Mouse (Mus musculus): Measurements from ENCODE around the gene Gatb.

The Gatb gene

DNA sequence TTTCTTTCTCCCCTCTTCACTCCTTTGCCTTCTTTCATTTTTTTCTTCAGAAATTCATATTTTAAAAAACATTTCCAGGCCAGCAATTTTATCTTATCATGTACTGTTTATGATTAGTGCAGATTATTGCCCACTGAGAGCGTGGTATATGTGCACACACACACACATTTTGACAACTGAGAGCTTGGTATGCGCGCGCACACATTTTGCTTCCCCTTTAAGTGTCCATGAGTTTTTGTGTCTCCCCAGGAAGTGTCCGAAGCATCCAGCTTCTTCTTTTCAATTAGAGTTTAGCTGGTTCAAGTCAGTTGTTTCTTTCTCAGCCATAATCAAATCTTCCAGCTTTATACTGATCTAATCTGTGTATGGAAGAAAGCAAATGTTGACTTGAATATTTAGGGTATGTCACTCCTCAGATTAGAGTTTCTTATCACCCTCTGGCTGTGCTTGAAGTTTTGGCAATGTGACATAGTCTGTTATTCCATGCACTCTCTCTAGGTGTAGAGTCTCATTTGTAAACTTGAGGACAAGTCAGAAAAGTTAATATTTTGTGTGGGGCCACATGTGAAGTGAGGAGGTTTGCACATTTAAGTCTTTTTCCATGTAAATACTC, 18.8 kb downstream of the Gatb start:
- DNase-seq (ENCODE audit: low read depth), result no peak

DNA sequence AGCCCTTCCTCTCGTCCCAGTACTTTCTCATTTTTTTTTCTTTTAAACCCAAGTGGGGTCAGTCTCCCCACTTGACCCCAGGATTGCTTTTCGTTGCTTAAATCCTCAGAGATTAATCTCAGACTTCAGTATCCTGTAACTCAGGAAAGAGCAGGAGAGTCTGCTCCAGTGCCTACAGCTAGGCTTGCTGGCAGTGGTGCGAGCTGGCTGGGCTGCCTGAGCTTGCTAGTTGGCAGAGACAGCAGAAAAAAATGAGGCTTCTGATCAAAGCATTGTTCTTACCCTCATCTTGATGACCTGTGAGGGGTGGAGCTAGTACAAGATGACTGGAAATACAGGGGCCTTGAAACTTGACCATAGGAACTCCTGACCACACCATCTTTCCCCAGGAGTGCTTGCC, 20.5 kb downstream of the Gatb start:
- DNase-seq (ENCODE audit: low read depth), result no peak

DNA sequence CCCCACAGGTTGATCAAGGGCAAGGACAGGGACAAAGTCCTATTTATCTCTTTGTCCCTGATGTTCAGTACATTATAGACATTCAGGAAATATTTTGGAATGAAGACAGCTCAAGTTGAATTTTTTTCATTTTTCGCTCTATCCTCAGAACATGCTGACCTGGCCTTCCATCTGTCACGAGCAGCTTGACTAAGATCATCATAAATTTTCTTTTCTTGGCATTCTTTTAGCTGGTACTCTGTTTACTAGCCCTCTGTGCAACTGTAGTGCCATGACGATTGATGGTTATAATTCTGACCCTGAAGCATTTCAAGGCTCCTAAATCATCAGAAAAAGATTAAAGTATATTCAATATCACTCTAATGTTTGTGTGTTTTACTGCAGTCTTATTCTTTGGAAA, 25.6 kb downstream of the Gatb start:
- DNase-seq (ENCODE audit: low read depth), result no peak

DNA sequence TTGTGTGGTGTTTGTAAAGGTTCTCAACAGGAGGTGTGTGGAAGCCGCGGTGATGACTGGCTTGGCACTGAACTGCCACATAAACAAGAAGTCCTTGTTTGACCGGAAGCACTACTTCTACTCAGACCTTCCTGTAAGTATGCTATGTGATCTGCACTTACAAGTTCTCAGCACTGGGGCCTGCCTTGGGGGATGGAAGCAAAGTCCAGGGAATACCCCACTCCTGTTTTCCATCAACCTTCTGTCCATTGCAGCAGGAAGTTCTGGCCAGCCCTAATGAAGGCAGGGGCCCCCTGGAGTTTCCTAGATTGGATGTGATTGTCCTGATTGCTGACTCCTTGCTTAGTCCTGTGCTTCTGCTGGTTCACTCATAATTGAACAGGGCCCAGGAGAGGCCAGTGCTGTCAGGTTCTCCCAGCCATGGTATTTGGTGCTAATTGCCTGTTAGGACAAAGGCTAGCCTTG, 28.0 kb downstream of the Gatb start:
- no peak for DNase-seq (ENCODE audit: low read depth)

DNA sequence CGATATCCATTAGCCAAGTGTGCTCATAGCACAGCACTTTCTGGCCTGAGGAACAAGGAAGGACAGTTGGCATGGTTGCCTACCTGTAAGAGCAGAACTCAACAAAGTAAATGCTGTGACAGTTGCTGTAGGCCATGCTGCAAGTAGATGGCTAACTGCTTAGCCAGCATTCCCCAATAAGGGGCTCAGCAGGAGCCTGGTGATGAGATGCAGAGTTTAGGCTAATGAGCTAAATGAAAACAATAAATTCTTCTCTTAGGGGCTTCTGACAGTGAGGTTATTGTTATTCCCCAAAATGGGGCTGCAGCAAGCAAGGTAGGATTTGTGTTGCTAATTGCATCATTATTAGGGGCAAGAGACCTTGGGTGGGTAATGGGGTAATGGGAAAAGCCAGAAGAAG, 29.9 kb downstream of the Gatb start:
- DNase-seq (ENCODE audit: low read depth), result no peak

DNA sequence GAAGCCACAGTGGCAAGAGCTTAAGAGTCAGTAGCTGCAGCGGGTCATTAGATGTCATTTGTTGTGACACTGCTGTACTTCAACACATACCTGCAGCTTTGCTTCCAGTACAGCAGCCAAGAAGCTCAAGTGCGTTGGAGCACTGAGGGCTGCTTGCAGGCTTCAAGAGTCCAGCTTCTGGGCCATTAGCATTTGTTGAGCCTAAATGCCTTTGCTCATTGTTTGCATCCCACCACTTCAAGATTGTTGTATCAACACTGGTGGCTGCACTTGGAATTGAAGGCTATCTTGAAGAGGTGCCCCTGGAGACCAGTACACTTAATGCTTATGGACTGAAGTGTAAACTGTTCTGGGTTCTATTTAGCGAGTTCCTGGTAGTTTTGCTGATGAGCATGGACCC, 33.0 kb downstream of the Gatb start:
- no peak for DNase-seq (ENCODE audit: low read depth)

DNA sequence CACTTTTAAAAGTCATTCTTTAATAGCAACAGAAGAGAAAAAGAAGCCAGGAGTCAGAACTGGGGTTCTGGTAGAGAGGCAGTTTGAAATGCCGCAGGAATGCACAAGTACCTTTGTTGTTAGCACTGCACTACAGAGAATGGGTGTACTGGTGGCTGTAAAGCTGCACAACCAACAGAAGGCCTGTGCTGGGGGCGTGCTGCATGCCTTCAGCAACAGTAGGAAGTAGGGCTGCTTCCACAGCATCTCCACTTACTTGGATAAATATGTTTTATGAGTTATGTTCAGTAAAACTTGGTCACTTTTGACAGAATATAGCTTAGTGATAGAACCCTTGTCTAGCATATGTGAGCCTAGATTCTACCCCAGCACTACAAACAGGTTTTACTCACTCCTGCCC, 33.8 kb downstream of the Gatb start:
- DNase-seq (ENCODE audit: low read depth), result no peak

DNA sequence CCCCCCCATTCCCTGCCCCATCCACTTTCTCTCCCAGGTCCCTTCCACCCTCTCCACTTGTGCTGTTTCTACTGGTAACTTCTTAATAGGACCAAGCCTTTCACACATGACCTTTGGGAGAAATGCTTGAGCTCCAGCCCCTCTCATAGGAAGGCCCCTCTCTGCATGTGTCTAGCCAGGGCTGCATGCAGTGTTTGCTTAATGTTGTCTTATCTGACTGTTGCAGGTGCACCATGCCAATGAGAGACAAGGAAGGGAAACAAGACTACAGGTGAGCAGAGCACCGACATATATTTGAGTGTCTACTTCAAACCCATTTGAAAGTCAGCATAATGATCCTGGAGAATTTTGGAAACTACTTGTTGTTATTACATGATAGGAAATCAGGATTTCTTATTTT, 42.5 kb downstream of the Gatb start:
- DNase-seq (ENCODE audit: low read depth), result no peak

DNA sequence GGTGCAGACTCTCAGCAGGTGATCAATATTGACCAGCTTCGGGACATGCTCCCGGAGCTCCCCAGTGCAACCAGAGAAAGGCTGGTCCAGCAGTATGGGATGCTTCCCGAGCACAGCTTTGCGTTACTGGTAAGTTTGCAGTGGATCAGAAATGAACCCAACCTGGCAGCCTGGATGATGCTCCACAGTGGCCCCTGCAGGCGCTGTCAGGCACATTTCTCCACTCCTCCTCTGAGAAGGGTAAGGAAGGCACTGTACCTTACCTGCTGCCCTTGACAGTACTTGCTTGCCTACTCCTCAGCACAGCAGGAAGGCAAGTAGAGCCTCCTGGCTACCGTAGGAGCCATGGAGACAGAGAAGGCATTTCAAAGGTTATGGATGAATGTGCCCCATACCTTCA, 45.0 kb downstream of the Gatb start:
- no peak for DNase-seq (ENCODE audit: low read depth)

DNA sequence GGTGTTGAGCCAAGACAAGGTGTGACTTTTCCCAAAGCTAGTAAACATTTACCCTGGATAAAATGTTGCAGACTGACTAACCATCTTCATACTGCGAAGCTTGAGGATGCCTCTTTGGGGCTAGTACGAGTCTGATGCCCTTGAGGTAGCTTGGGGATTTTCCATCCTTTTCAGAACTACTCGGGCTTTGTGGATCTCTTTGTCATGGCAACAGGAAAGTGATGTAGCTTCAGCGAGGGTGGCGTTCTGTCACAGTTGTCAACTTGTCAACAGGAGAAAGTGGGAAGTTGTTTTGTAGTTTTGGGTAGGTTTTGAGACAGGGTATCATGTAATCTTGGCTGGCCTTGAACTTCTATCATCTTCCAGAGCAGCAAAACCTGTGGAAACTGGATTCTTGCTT, 45.4 kb downstream of the Gatb start:
- DNase-seq (ENCODE audit: low read depth), result no peak

DNA sequence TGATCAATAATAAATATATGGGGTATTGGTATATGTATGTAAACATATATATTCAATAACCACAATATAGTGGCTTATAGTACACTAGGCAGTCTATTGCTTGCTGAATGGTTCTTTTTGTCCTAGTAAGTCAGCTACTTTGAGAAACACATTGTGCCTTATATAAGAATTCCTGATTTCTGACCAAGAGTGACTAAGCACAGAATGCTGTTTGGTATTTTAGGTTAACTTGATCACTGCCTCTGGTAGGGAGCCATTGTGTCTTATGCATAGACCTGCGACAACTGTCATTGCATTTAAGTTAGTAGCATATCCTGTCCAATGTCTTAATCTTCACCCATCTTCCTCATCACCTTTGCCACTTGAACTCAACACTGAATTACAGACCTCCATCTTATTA, 45.8 kb downstream of the Gatb start:
- no peak for DNase-seq (ENCODE audit: low read depth)

DNA sequence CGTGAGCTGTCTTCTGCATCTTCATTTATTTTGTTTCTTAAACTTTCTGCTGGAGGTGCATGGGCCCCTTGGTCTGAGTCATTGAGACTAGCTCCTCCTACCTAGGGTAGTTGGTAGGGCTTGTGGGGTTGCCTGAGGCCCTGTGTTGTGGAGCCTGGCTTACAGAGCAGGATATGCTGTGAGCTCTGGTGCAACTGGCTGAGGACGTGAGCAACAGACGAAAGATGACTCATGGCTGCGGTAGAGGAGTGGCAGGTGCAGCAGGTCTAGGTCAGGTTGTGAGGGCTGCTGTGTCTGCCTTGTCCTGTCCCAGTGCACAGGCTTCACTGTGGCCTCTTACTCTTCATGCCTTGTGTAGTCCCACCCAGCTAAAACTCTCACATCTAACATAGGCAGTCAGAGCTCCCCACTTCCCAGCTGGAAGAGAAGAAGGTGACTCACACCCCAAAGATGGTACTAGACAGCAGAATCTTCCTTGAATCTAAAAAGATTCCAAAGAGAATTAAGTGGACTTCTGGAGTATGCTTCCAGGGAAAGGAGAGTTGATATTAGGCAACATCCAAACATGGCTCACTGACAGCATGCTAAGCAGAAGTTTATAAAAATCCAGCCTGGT, 56.1 kb downstream of the Gatb start:
- DNase-seq (ENCODE audit: low read depth), result peak; percentile 8

DNA sequence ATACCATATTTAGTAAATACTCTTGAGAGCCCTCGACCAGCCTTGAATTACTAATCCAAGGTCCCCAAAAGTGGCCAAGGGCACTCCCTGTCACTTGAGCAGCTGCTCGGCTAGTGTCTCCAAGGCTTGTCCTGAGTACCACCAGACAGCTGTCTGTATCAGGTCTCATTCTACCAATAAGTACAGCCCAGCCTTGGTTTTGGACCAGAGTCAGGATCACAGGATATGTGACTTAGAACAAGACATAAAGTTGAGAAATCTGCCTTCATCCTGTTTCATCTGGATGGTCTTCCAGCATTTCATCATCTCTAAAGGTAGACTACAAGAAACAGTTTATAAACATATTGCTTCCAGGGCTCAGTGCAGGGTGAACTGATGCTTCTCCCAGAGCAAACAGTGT, 59.8 kb downstream of the Gatb start:
- no peak for DNase-seq (ENCODE audit: low read depth)

DNA sequence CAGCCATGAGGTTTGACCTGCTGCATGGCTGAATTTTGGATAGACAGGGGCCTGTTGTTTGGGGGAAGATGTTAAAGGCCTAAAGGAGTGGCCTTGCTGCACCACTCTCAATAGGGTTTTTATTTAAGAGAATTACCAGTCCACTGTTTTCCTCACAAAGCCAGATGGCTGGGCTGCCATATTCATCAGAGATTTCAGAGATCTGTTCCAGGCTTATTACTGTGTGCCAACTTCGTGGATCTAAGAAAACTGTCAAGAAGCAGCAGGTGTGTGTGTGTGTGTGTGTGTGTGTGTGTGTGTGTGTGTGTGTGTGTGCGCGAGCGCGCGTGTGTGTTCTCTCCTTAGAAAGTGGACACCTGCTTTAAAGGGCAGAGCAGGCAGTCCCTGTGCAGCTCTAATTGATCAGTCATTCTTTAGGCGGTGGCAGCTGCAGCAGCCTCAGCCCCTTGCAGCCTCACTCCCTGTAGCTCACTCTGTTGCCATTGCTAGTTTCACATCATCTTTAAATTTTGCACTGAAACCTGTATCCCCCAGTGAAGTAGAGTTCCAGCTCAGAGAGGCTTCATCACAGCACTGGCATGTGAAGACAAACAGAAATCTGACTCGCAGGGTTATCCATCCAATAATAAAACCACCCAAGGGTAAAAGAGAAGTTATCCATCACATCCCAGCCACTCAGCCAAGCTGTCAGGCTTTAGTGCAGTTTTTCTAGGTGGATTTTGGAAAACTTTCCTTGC, 60.6 kb downstream of the Gatb start:
- DNase-seq (ENCODE audit: low read depth), result no peak

DNA sequence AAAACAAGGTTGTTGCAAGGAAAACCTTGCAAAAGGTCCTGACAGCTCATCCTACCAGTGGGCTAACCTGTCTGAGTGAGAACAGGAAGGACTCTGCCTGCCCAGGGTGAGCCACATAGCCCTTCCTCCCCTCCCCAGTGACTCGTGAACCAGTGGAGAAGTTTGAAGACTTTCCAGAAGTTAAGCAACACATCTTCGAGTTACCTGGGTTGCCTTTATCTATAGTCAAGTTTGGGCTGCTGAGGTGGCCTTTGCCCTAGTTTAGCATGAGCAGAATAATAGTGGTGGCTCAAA, 61.2 kb downstream of the Gatb start:
- DNase-seq (ENCODE audit: low read depth), result no peak

DNA sequence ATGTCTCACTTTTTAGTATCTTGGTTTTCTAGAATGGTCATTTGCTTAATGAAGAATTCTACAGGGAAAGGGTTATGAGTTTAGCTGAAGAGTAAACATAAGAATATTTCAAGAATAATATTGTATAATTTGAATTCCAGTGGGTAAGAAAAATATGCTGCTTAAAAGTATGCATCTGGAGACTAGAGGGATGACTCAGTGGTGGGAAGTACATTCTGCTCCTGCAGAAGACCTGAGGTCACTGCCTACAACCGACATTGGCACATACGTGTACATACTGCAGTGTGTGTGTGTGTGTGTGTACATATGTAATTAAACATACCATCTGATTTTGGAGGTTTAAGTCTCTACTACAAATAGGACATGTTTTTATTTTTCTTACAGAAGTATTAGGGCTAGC, 61.7 kb downstream of the Gatb start:
- DNase-seq (ENCODE audit: low read depth), result no peak

DNA sequence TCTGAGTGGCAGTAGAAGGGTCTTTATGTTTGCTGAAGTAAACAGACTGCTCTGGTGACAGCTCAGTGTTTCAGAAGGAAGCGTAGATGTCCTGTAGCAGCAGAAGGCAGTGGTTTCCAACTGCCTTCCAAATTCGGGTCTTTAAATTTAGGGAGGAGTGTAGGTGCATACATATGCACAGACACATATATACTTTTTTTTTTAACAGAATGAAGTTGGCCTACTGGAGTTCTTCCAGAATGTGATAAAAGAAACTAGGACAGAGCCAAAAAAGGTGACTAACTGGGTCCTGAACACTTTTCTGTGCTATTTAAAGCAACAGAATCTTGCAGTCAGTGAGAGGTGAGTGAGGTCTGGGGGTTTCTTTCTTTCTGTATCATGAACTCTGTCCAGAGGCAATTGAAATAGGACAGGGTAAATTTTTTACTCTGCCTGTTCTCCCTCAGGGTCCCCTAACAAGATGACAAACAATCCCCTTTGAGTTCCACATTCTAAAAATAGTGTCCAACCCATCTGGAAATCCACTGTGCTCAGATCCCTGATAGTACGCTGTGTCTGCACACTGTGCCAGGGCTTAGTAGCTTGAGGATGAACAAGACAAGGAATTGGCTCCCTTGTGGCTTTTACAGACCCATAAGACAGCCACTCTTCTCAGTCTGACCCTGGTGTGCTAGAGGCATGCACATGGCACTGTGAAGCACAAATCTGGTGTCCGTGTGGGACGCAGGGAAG, 63.0 kb downstream of the Gatb start:
- no peak for DNase-seq (ENCODE audit: low read depth)

DNA sequence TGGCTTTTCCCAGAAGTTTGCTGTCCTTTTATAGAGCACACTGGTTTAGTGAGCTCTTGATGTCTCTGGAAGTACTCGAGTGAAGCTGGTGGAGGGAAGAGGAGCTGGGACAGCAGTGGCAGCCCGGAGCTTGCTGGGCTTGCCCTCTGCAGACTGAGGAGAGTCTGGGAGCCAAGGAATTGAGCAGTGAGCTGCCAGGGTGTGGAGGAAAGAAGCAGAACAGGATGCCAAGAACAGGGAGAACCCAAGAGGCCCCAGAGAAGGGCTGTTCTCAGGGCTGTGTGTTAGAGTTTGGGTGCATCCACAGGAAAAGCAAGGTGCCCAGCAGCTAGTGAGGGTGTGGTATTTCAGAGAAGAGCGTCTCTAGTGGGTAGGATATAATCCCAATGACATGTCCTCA, 67.8 kb downstream of the Gatb start:
- no peak for DNase-seq (ENCODE audit: low read depth)

DNA sequence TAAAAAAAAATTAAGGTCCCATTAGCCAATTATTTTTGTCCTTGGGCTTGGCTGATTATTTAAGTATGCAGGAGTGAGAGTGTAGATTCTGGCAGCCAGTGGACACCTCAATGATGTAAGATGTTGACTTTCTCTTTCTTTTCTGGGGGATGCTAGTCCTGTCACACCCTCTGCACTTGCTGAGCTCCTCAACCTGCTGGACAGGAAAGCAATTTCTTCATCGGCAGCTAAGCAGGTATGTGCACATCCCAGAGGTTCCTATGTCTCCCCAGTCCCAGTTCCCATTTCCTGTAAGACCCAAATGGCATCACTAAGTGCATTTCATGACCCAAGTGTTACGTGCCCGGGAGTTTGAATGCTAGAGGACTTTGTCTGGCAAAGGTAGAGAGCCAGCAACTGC, 70.9 kb downstream of the Gatb start:
- DNase-seq (ENCODE audit: low read depth), result no peak

DNA sequence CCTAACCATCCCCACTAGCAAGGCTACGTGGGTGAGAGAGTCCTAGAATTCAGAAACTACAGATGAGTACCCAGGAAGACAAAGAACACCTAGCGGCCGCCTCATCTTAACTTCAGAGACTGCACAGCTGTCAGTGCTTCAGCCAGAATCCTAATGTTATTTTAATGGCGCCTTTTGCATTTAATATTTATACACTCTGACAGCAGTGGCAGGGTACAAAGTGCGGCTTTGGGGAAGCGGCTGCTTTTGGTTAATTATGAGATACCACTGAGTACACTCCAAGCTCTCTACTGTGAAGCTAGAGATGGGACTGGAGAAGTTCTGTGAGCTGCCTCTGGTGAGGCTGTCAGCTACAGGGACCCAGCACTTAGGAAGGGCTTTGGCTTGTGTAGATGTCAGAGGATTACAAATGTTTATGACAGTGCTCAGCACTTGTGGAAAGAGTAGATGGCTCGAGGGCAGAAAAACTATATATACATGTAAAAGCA, 71.6 kb downstream of the Gatb start:
- DNase-seq (ENCODE audit: low read depth), result no peak

DNA sequence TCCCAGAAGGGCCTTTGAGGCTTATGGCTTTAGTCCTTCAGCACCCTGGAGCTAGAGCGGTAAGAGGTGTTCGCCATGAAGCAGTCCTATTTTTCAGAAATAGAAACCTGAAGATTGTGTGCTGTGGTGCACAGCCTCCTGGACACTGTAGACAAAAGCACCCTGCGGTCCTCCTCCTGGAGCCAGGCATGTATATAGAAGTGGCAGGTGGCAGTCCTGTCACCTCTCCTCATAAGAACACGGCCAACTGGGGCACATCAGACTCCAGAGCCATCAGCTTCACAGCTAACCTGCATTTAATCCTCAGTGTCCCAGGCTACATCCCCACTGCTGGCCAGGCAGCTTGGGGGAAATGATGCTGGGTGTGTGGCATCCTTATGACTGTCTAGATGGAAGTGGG, 75.3 kb downstream of the Gatb start:
- no peak for DNase-seq (ENCODE audit: low read depth)

DNA sequence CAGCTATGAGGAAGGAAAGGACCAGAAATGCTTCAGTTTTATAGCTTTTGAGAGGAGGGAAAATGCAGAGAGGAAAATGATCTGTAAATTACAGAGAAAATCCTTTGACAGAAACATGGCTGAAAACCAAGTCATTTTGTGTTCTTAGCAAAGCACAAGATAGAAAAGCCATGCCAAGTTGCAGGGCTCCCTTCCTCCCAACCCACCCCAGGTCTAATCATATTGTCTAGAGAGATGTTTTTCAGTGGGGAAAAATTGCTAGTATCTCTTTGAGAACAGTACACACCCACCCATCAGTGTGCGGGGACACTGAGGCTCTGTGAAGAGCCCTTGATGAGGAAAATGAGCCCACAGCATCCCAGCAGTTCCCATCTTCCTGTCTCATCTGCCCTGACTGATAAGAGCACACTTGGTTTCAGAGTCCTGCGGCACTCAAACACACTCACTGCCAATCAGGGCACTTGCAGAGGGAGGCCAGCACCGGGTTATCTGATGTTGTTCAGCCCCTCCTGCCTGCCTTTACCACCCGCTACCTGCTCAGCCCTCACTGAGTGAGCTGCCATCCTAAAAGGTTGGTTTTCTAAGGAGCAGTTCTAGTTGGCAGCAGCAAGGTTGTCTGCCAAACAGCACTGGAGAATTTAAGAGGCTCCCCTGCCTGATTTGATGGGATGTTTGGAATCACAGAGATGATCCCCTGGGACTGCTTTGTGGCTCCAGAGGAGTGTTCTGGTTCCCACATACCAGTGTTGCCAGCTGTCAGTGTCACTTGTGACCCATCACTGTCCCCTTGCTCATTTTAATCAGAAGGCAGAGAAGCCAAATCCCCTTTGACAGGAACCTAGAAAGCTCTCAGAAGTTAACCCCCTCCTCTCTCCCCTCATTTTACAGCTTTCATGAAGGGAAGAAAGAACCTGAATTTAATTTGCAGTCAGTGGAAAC, 79.1 kb downstream of the Gatb start:
- DNase-seq (ENCODE audit: low read depth), result no peak
